Mouse (Mus musculus): Measurements from ENCODE around the gene Pwp2. TPM values are rescaled to one million over a fixed set of nuclear protein-coding genes. Genes with fewer than 3 reads are reported as not detected.

Gene Pwp2
- polyA plus RNA-seq, 2 experiments, result 15.8 to 16.9 TPM

Other genes starting within 250 kb of the Pwp2 start
- gene Trpm2, start 214.6 kb downstream of the Pwp2 start, polyA plus RNA-seq (2012; rRNA removed), result 0.39 and 0.69 TPM in 2 replicates
- 0.06 and 0.41 TPM in 2 replicates for gene Trpm2, start 214.6 kb downstream of the Pwp2 start, polyA plus RNA-seq (2014; fragmentation: Nextera tagmentation; extraction: Ambion mirVana)
- 42.9 and 55.6 TPM in 2 replicates for gene 1810043G02Rik, start 206.6 kb downstream of the Pwp2 start, polyA plus RNA-seq (2012; rRNA removed)
- gene 1810043G02Rik, start 206.6 kb downstream of the Pwp2 start, polyA plus RNA-seq (2014; fragmentation: Nextera tagmentation; extraction: Ambion mirVana), result 26.5 and 27.1 TPM in 2 replicates
- 129 and 180 TPM in 2 replicates for gene Pfkl, start 175.1 kb downstream of the Pwp2 start, polyA plus RNA-seq (2012; rRNA removed)
- gene Pfkl, start 175.1 kb downstream of the Pwp2 start, polyA plus RNA-seq (2014; fragmentation: Nextera tagmentation; extraction: Ambion mirVana), result 112 and 122 TPM in 2 replicates
- gene Dnmt3l, start 143.2 kb downstream of the Pwp2 start, polyA plus RNA-seq (2012; rRNA removed), result 0.10 and 0.15 TPM in 2 replicates
- gene Dnmt3l, start 143.2 kb downstream of the Pwp2 start, polyA plus RNA-seq (2014; fragmentation: Nextera tagmentation; extraction: Ambion mirVana), result not detected in 2 replicates
- 4.3 and 5.3 TPM in 2 replicates for gene Aire, start 141.5 kb downstream of the Pwp2 start, polyA plus RNA-seq (2012; rRNA removed)
- 0.19 and 0.28 TPM in 2 replicates for gene Aire, start 141.5 kb downstream of the Pwp2 start, polyA plus RNA-seq (2014; fragmentation: Nextera tagmentation; extraction: Ambion mirVana)
- gene Icosl, start 115.8 kb downstream of the Pwp2 start, polyA plus RNA-seq (2012; rRNA removed), result 8.7 and 10.9 TPM in 2 replicates
- 5.6 and 6.9 TPM in 2 replicates for gene Icosl, start 115.8 kb downstream of the Pwp2 start, polyA plus RNA-seq (2014; fragmentation: Nextera tagmentation; extraction: Ambion mirVana)
- 94.8 and 125 TPM in 2 replicates for gene D10Jhu81e, start 15.4 kb downstream of the Pwp2 start, polyA plus RNA-seq (2012; rRNA removed)
- gene D10Jhu81e, start 15.4 kb downstream of the Pwp2 start, polyA plus RNA-seq (2014; fragmentation: Nextera tagmentation; extraction: Ambion mirVana), result 25.6 and 28.6 TPM in 2 replicates
- gene Trappc10, start 59.5 kb upstream of the Pwp2 start, polyA plus RNA-seq (2012; rRNA removed), result 32.4 and 38.8 TPM in 2 replicates
- gene Trappc10, start 59.5 kb upstream of the Pwp2 start, polyA plus RNA-seq (2014; fragmentation: Nextera tagmentation; extraction: Ambion mirVana), result 18.8 and 19.0 TPM in 2 replicates
- 83.0 and 109 TPM in 2 replicates for gene Agpat3, start 167.3 kb upstream of the Pwp2 start, polyA plus RNA-seq (2012; rRNA removed)
- 89.7 and 111 TPM in 2 replicates for gene Agpat3, start 167.3 kb upstream of the Pwp2 start, polyA plus RNA-seq (2014; fragmentation: Nextera tagmentation; extraction: Ambion mirVana)
- gene Rrp1, start 227.9 kb upstream of the Pwp2 start, polyA plus RNA-seq (2012; rRNA removed), result 159 and 279 TPM in 2 replicates
- gene Rrp1, start 227.9 kb upstream of the Pwp2 start, polyA plus RNA-seq (2014; fragmentation: Nextera tagmentation; extraction: Ambion mirVana), result 224 and 245 TPM in 2 replicates
- 126 and 157 TPM in 2 replicates for gene Cstb, start 240.5 kb upstream of the Pwp2 start, polyA plus RNA-seq (2012; rRNA removed)
- 303 and 338 TPM in 2 replicates for gene Cstb, start 240.5 kb upstream of the Pwp2 start, polyA plus RNA-seq (2014; fragmentation: Nextera tagmentation; extraction: Ambion mirVana)

Measured in limb, embryonic 14.5 days (tissue).